Mouse (Mus musculus): Measurements from ENCODE around the gene Cyp27a1.

Cyp27a1 gene

GRCm38 (mm10) chr1:74713099-74713858 is at the start of gene Cyp27a1:
Cyp27a1 (plus strand) TSS chr1:74713574.
- DNase-seq (ENCODE audit: low spot score in 2 of 2) = peak in 1 of 2 experiments; percentile 29

DNA sequence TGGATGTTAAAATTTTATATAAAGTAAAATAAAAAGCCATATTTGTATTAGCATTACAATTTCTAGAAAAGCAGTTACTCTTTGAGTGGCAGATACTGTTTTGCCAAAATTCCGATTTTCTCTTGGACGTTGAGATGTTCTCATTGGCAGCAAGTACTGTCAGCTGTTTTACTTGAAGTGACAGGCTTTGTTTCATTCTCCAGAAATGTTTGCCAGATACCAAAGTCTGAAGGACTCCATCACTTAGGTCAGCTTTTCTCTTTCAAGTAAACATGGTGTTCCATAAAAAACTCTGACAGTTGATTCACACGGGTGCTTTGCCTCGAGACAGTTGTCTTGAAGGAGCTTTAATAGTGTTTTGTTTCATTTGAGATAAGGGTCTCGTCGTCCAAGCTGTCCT is 48.2 kb upstream of the Cyp27a1 start:
- no peak for DNase-seq (ENCODE audit: low spot score in 2 of 2)

GRCm38 (mm10) chr1:74668371-74668770 is 45.0 kb upstream of the Cyp27a1 start:
- DNase-seq (ENCODE audit: low spot score in 2 of 2) = no peak

DNA sequence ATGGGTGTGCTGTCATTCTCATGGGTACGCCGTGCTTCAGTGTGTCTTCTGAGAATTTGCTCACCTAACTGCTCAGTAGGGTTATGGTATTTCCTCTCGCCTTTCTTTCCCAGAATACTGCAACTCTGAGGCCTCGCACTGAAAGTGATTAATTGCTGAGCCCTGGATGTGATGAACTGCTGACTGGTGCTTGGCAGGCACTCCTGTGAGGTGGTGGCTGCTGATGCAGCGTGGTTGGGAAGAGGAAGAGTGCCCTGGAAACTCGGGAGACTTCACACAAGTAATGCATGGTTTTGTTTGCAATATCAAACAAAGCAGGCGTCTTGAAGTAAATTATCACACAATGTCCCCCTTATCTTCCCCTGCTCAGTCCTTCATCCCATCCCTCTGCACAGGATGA is 40.6 kb upstream of the Cyp27a1 start:
- no peak for DNase-seq (ENCODE audit: low spot score in 2 of 2)

DNA sequence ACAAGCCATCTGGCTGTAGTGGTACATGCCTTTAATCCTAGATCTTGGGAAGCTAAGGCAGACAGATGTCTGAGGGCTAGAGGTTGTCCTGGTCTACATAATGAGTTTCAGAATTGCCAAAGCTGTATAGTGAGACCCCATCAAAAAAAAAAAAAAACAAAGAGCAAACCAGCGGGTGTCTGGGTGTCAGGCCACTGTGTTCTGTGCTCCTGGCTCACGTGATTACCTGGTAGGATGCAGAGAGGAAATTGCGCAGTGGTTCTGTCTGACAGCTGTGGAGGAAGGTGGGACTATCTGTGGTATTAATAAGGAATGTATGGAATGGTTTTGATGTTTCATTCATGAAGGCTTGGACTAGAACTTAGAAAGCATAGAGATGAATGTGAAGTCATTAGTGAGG is 36.5 kb upstream of the Cyp27a1 start:
- DNase-seq (ENCODE audit: low spot score in 2 of 2) = no peak

DNA sequence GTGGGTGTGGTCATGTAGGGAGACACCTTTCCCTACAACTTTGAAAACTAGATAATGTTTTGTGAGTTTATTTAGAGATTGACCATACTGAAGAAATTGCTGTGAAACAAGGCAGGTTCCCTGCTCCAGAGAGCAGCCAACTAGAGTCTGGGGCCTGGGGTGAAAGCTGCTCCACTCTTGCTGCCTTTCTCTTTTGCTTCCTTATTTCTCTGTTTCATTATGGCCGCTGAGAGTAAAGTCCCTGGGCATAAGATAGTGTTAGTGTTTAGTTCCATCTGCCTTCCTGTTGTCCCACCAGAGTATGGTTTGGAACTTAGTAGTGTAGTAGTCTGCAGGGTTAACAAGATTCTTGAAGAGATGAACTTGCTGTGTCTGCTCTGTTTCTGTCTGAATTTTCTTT is 35.5 kb upstream of the Cyp27a1 start:
- no peak for DNase-seq (ENCODE audit: low spot score in 2 of 2)

DNA sequence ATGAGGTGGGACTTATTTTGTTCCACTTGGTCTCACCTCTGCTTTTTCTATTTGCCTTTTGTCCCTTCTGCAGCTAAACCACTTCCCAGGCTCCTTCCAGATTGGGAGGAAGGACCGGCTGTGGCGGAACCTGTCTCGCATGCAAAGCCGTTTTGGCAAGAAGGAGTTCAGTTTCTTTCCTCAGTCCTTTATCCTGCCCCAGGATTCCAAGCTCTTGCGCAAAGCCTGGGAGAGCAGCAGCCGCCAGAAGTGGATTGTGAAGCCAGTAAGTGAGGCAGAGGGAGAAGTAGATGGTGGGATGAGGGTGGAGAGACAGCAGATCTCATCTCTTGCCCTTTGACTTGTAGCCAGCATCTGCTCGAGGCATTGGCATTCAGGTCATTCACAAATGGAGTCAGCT is 26.2 kb upstream of the Cyp27a1 start:
- no peak for DNase-seq (ENCODE audit: low spot score in 2 of 2)

GRCm38 (mm10) chr1:74693891-74694583 is 19.3 kb upstream of the Cyp27a1 start:
- no peak for DNase-seq (ENCODE audit: low spot score in 2 of 2)

DNA sequence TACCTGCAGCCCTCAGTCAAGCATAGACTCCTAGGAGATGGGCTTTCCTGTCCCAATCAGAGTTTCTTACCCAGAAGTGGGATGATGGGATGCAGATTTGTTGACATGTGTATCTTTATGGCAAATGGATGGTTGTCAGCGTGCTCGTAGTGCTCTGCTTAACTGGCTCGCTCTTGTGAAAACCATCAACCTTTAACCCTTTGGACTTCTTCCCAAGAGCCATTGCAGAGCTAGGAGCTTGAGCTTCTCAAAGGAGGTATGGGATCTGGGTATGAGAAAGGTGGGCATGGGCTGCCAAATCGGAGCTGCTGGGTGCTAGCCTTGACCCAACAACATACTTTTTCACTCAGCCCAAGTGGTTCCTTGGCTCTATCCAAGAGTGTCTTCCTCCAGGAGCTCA is 17.5 kb upstream of the Cyp27a1 start:
- DNase-seq (ENCODE audit: low spot score in 2 of 2) = no peak

GRCm38 (mm10) chr1:74697416-74697815 is 16.0 kb upstream of the Cyp27a1 start:
- DNase-seq (ENCODE audit: low spot score in 2 of 2) = no peak

DNA sequence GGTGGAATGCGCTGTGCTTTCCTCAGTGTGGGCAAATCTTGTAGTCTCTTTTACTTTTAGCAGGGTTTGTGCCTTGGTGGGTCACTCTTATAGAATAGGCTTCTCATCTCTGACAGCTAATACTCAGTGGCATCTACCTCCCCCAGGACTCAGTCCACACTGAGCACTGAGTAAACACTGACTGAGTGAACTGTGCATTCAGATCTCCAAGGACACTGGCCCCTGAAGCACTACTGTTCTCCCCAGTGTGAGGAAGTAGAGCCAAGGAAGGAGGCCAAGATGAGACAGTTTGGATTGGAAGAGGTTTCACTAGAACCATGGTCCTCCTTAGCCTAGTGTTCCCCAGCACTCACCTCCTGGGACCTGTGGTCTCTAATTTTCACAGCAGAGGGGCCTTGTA is 15.0 kb upstream of the Cyp27a1 start:
- DNase-seq (ENCODE audit: low spot score in 2 of 2) = no peak

DNA sequence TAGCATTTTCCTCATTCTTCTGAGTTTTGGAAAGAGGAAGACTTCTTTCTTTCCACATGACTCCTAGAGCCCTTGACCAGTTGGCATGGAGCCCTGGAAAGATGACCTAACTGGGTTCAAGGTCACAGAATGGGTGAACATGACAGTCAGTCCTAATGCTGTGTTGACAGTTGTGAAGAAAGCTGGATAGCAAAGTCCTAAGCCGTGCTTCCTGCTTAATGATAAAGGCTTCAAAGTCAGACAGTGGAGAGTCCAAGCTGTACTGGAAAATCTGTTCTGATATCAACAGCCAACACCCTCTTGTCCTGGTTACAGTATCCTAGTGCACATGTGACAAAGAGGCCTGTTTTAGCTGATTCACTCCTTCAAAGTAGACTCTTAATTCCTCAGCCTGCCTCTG is 14.6 kb upstream of the Cyp27a1 start:
- no peak for DNase-seq (ENCODE audit: low spot score in 2 of 2)

DNA sequence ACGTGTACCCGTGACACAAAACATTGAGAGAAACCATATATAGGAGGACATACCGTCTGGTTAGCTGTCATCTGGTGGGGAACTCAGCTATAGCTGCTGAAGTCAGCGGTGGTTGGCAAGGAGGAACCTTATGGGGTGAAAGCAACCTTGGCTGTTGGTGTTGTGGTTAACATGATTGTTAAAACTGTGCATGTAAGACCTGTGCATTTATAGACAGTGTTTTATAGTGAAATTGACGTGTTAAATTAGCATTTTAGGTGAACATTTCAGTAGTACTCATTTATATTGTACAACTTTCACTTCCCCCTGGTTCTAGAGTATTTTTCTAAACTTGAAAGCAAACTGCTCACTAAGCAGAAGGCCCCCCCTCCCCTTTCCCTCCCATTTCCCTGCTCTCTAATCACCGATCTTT is 11.2 kb upstream of the Cyp27a1 start:
- no peak for DNase-seq (ENCODE audit: low spot score in 2 of 2)

DNA sequence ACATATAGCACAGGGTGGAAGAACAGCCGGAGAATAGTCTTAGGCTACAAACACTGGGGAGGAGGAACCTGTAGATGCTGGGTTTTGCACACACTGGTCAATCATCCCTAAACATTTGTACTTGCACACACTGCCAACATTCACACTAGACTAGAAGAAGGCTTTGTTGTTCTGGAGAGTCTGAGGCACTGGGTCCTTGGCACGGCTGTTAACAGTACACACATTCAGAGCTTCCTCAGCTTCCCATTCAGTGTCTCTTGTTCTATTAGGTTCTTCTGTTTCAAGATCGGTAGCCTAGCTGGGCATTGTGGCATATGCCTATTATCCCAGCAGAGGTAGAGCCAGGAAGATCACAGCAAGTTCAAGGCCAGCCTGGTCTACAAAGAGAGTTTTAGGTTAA is 9.2 kb upstream of the Cyp27a1 start:
- DNase-seq (ENCODE audit: low spot score in 2 of 2) = no peak

GRCm38 (mm10) chr1:74705016-74705415 is 8.4 kb upstream of the Cyp27a1 start:
- DNase-seq (ENCODE audit: low spot score in 2 of 2) = no peak

GRCm38 (mm10) chr1:74709566-74709965 is 3.8 kb upstream of the Cyp27a1 start:
- no peak for DNase-seq (ENCODE audit: low spot score in 2 of 2)

- DNase-seq (ENCODE audit: low spot score in 2 of 2) = no peak
Measured at GRCm38 (mm10) chr1:74712046-74712445, 1.3 kb upstream of the Cyp27a1 start.

- no peak for DNase-seq (ENCODE audit: low spot score in 2 of 2)
Measured at GRCm38 (mm10) chr1:74712461-74713098, 794 bp upstream of the Cyp27a1 start.

- DNase-seq (ENCODE audit: low spot score in 2 of 2) = no peak
Measured at GRCm38 (mm10) chr1:74713859-74714730, 721 bp downstream of the Cyp27a1 start.

DNA sequence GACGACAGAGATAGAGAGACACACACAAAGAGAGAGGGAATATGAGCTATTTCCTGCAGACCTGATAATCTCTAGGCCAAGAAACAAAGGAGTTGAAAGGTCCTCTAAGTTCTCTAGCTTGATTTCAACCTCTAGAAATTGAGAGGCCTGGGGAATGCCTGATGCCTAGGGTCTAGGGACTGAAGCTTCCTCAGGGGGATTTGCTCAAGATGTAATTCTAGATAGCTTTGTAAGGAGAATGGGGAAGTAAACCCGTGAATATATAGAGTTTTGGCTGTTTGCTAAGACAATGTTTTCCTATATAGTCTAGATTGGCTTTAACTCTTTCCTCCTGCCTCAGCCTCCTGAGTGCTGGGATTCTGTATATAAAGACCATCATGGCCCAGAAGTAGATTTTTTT is 1.6 kb downstream of the Cyp27a1 start:
- no peak for DNase-seq (ENCODE audit: low spot score in 2 of 2)

GRCm38 (mm10) chr1:74715468-74715867 is 2.1 kb downstream of the Cyp27a1 start:
- no peak for DNase-seq (ENCODE audit: low spot score in 2 of 2)

DNA sequence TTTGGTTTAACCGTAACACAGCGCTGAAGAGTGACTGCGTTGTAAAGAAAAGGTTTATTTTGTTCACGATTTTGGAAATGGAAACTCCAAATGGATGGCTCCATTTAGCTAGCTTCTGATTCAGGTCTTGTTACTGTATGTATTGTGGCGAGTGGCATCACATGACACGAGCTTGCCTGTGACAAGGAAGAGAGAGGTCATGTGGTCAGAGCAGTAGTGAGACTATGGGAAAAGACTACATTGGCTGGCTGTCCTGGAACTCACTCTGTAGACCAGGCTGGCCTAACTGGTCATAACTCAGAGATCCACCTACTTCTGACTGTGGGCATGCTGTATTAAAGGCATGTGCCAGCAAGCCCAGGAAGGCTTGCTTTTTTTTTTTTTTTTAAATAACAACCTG is 2.5 kb downstream of the Cyp27a1 start:
- no peak for DNase-seq (ENCODE audit: low spot score in 2 of 2)
